Mouse (Mus musculus) CH12.LX (cell line): ENCODE results near the gene Wnt9a.

Experiments used
- CTCF ChIP-seq, 2 experiments: IDR thresholded peaks in 1 of 2; conservative IDR thresholded peaks in 1 of 2; 2 replicates each; pipeline ENCODE4 v1.5.1; 2011 to 2012; ENCODE audit warnings: low read depth in 2 of 2, low read length in 2 of 2, improper control_type of control experiment in 1 of 2, inconsistent platforms in 1 of 2, mild to moderate bottlenecking in 1 of 2, moderate library complexity in 1 of 2
- MAX ChIP-seq: IDR thresholded peaks from 2 replicates; pipeline ENCODE4 v1.6.1; 2011; ENCODE audit warnings: low read length, improper control_type of control experiment
- MXI1 ChIP-seq: IDR thresholded peaks from 2 replicates; pipeline ENCODE4 v1.6.1; 2011; ENCODE audit warnings: mild to moderate bottlenecking, low read depth, low read length, improper control_type of control experiment
- POLR2A ChIP-seq: IDR thresholded peaks from 2 replicates; pipeline ENCODE4 v1.6.1; 2011; ENCODE audit warnings: low read depth, mild to moderate bottlenecking, improper control_type of control experiment, low read length
- POLR2AphosphoS2 ChIP-seq: IDR thresholded peaks from 2 replicates; pipeline ENCODE4 v1.6.1; 2011; ENCODE audit warnings: low read depth, low read length, improper control_type of control experiment

DNA sequence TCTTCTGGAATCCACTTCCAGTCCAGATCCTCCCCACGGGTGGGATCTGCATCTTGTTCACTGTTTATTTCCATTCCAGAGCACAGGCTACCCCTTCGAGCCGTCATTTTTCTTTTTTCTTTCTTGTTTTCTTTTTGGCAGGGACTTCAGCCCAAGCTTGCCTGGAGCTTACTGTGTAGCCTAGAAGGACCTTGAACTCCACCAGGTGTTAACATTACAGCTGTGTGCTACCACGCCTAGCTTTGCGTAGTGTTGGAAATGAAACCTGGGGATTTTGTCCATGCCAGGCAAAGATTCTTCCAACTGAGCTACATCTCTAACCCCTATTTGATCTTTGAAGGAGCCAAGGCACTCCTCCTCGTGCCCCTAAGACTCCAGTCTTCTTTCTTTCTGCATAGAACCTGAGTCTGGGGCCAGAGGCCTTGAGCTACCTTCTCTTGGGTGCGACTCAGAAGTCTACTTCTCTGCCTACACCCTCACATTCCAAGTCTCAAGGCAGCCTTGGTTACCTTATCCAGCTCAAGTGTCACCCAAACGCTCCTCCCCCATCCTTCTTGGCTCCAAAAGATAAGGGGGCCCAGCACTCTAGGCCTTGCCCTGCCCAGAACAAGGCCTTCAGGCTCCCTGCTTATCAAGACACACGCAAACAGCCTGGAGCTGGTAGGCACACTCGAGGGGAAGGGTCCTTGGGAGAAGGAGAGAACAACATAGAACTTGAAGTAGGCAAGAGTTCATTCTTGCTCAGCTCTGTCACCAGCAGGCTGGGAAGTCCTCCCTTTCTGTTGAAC is 45.8 kb upstream of the Wnt9a start:
- TF ChIP-seq POLR2AphosphoS2 (no peak), CTCF (conservative IDR thresholded peaks at IDR 0.05 in 1 of 2, IDR thresholded peaks at IDR 0.05 in 1 of 2; ENCODE audit: low read depth in 2 of 2, low read length in 2 of 2) (no peak), MAX (no peak), POLR2A (no peak), MXI1 (no peak)
